Mouse (Mus musculus): ENCODE data around the gene Exoc3l.

DNA sequence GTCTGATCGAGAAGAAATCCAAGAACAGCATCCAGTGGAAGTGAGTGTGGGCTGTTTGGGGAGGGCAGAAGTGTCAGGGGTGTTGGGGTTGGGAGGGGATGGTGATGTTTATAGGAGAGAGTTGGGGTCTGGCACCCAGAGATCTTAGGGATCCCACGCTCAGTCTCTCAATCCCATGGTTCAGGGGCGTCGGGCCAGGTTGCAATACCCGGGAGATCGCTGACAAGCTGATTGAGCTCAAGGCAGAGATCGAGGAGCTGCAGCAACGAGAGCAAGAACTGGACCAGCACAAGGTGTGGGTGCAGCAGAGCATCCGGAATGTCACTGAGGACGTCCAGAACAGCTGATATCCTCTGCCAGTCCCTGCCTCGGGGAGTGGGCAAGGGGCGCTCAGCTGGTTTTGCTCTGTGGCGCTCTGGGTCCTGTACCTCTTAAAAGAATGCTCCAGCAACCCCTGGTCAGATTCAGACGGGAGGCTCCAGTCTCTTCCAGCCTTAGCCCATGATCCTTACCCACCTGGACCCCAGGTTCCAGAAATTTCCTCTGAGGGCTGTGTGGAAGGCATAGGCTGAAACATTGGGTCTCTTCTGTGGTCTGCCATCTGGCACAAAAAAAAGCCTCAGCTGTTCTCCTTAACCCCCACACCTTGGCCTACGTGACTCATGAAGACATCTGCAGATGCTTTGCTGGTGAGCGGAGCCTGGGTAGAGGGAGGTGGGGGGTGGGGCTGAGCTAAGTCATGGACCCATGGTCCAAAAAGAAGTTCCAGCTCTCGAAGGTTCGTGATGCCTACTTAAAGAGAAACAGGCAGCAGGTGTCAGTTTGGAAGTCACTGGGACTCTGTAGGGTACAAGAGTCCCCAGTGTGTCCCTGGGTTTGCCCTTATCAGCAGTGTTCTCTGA is 2.7 kb upstream of the Exoc3l start:
- TF ChIP-seq EP300 (optimal IDR thresholded peaks at IDR 0.05) (no peak), CTCF (IDR thresholded peaks at IDR 0.05; ENCODE audit: low read depth) (no peak)

All from stomach, postnatal 0 days (tissue).